Mouse (Mus musculus): ENCODE results near the gene Ankrd28. TPM values are rescaled to one million over a fixed set of nuclear protein-coding genes. Genes with fewer than 3 reads are reported as not detected.

Ankrd28 gene
- total and polyA plus RNA-seq, 2 experiments from 2014 or later = 6.9 to 29.1 TPM

- Histone ChIP-seq H3K9me3 (ENCODE audit: low read length) (no peaks in the 10 kb centered on the region), H3K4me3 (ENCODE audit: low read depth, low read length) (no peak overlapping the region), H3K9ac (no peak overlapping the region), H3K36me3 (ENCODE audit: insufficient read depth) (peaks cover 44% of the 10 kb centered on the region), H3K27me3 (ENCODE audit: insufficient read depth, low read length) (no peaks in the 10 kb centered on the region), H3K4me1 (ENCODE audit: insufficient read depth) (no peaks in the 10 kb centered on the region), H3K4me2 (ENCODE audit: low read depth) (no peak overlapping the region), H3K27ac (ENCODE audit: low read depth, low read length) (no peak overlapping the region)
- WGBS = 95% methylated on average over 5 of the region's 5 CpGs
- TF ChIP-seq CTCF (IDR thresholded peaks at IDR 0.05; ENCODE audit: low read depth) = no peak
- ATAC-seq = no peak
- DNase-seq = no peak
Measured at GRCm38 (mm10) chr14:31717360-31717759, 113.1 kb downstream of the Ankrd28 start.

GRCm38 (mm10) chr14:31715669-31716068, 114.8 kb downstream of the Ankrd28 start:
- H3K4me3 ChIP-seq (ENCODE audit: low read depth, low read length) = no peak overlapping the region
- no peaks in the 10 kb centered on the region for H3K9me3 ChIP-seq (ENCODE audit: low read length)
- H3K27ac ChIP-seq (ENCODE audit: low read depth, low read length) = no peak overlapping the region
- no peaks in the 10 kb centered on the region for H3K27me3 ChIP-seq (ENCODE audit: insufficient read depth, low read length)
- no peak overlapping the region for H3K9ac ChIP-seq
- DNase-seq (no peak), ATAC-seq (no peak)
- H3K36me3 ChIP-seq (ENCODE audit: insufficient read depth) = peaks cover 44% of the 10 kb centered on the region
- H3K4me2 ChIP-seq (ENCODE audit: low read depth) = no peak overlapping the region
- H3K4me1 ChIP-seq (ENCODE audit: insufficient read depth) = no peaks in the 10 kb centered on the region
- no peak for TF ChIP-seq CTCF (IDR thresholded peaks at IDR 0.05; ENCODE audit: low read depth)

DNA sequence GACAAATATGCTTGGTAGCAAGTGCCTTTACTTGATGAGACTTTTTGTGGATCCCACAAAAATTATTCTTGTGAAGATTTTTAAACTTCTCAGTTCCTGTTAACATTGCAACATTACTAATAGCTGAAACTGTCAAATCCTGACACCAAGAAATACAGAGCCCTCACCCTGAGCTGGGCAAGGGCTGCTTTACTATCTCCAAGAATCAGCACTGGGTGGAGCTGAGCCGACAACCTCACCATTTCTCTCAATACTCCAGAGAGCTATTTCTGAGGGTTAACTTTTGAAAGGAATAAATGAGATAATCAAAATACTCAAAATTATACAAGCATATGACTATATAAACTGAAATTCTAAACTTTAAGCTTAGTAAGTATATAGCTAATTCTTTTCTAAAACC, 121.1 kb downstream of the Ankrd28 start:
- Histone ChIP-seq H3K27ac (ENCODE audit: low read depth, low read length) (no peak overlapping the region), H3K27me3 (ENCODE audit: insufficient read depth, low read length) (no peaks in the 10 kb centered on the region), H3K9me3 (ENCODE audit: low read length) (no peaks in the 10 kb centered on the region), H3K4me3 (ENCODE audit: low read depth, low read length) (no peak overlapping the region), H3K4me2 (ENCODE audit: low read depth) (no peak overlapping the region), H3K4me1 (ENCODE audit: insufficient read depth) (no peaks in the 10 kb centered on the region), H3K9ac (no peak overlapping the region), H3K36me3 (ENCODE audit: insufficient read depth) (peaks cover 40% of the 10 kb centered on the region)
- DNase-seq (no peak), ATAC-seq (no peak)
- TF ChIP-seq CTCF (IDR thresholded peaks at IDR 0.05; ENCODE audit: low read depth) = no peak
- WGBS = 93% methylated on average over 1 of the region's 1 CpGs

DNA sequence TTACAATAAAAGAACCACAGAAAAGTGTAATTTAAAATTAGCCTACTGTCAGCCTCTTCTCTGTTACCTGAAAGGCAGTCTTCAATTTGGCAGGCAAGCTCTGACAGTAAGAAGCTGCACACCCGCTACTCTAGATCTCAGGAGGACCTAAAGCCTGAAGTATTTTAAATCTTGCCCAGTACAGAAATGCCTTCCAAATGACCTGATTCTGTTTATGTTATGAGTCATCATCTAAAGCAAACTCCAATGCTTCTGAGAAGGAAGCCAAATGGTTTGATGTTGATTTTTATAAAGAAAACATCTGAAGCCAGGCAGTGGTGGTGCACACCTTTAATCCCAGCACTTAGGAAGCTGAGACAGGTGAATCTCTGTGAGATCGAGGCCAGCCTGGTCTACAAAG, 130.1 kb downstream of the Ankrd28 start:
- Histone ChIP-seq H3K4me1 (ENCODE audit: insufficient read depth) (no peaks in the 10 kb centered on the region), H3K27me3 (ENCODE audit: insufficient read depth, low read length) (no peaks in the 10 kb centered on the region), H3K27ac (ENCODE audit: low read depth, low read length) (no peak overlapping the region), H3K9ac (no peak overlapping the region), H3K4me2 (ENCODE audit: low read depth) (no peak overlapping the region), H3K4me3 (ENCODE audit: low read depth, low read length) (no peak overlapping the region), H3K9me3 (ENCODE audit: low read length) (no peaks in the 10 kb centered on the region), H3K36me3 (ENCODE audit: insufficient read depth) (peaks cover 59% of the 10 kb centered on the region)
- DNase-seq = no peak
- 83% methylated on average over 2 of the region's 2 CpGs for WGBS
- TF ChIP-seq CTCF (IDR thresholded peaks at IDR 0.05; ENCODE audit: low read depth) = no peak
- no peak for ATAC-seq

DNA sequence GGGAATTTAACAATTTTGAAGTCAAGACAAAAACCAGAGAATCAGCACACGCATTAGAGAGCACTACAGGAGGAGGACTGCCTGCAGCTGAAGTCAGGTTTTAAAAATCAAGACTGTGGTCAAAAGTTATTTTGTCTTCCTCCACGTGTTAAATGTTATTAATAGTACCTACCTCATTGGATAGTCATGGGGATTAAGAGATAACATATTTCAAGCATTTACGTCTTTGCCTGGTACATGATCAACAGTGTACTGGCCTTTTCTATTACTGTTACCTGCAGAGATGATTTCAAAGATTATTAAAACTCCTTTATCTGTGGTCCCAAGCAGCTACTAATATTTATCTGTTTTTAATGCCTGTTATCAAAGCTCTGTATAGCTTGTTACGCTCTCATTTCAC, 132.7 kb downstream of the Ankrd28 start:
- ATAC-seq (no peak), DNase-seq (no peak)
- Histone ChIP-seq H3K4me3 (ENCODE audit: low read depth, low read length) (no peak overlapping the region), H3K4me2 (ENCODE audit: low read depth) (no peak overlapping the region), H3K9me3 (ENCODE audit: low read length) (no peaks in the 10 kb centered on the region), H3K4me1 (ENCODE audit: insufficient read depth) (no peaks in the 10 kb centered on the region), H3K27ac (ENCODE audit: low read depth, low read length) (no peak overlapping the region), H3K27me3 (ENCODE audit: insufficient read depth, low read length) (no peaks in the 10 kb centered on the region), H3K36me3 (ENCODE audit: insufficient read depth) (peaks cover 39% of the 10 kb centered on the region), H3K9ac (no peak overlapping the region)
- TF ChIP-seq CTCF (IDR thresholded peaks at IDR 0.05; ENCODE audit: low read depth) = no peak
- WGBS = 92% methylated on average over 4 of the region's 4 CpGs

GRCm38 (mm10) chr14:31697346-31697745, 133.1 kb downstream of the Ankrd28 start:
- no peak overlapping the region for H3K4me3 ChIP-seq (ENCODE audit: low read depth, low read length)
- ATAC-seq = no peak
- no peak overlapping the region for H3K4me2 ChIP-seq (ENCODE audit: low read depth)
- no peak for DNase-seq
- peaks cover 36% of the 10 kb centered on the region for H3K36me3 ChIP-seq (ENCODE audit: insufficient read depth)
- no peak for TF ChIP-seq CTCF (IDR thresholded peaks at IDR 0.05; ENCODE audit: low read depth)
- H3K27me3 ChIP-seq (ENCODE audit: insufficient read depth, low read length) = no peaks in the 10 kb centered on the region
- WGBS = 89% methylated on average over 3 of the region's 3 CpGs
- H3K9ac ChIP-seq = no peak overlapping the region
- H3K27ac ChIP-seq (ENCODE audit: low read depth, low read length) = no peak overlapping the region
- H3K9me3 ChIP-seq (ENCODE audit: low read length) = no peaks in the 10 kb centered on the region
- H3K4me1 ChIP-seq (ENCODE audit: insufficient read depth) = no peaks in the 10 kb centered on the region

DNA sequence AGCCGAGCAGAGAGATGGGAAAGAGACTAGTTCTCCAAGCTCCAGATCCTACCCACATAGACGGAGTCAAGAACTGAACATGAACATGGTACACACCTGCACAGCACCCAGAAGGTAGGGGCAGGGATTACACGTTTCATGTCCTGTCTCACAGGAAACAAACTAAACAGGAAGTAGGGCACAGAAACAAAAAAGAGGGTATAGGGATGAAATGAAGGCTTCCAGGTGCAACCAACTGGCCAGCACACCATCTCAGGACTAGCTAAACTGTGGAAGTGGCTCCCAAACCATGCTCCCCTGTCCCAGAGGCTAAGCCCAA, 133.5 kb downstream of the Ankrd28 start:
- H3K4me1 ChIP-seq (ENCODE audit: insufficient read depth) = no peaks in the 10 kb centered on the region
- H3K9ac ChIP-seq = no peak overlapping the region
- H3K4me2 ChIP-seq (ENCODE audit: low read depth) = no peak overlapping the region
- peaks cover 34% of the 10 kb centered on the region for H3K36me3 ChIP-seq (ENCODE audit: insufficient read depth)
- no peak for DNase-seq
- H3K27ac ChIP-seq (ENCODE audit: low read depth, low read length) = no peak overlapping the region
- no peak for TF ChIP-seq CTCF (IDR thresholded peaks at IDR 0.05; ENCODE audit: low read depth)
- no peaks in the 10 kb centered on the region for H3K9me3 ChIP-seq (ENCODE audit: low read length)
- WGBS = 86% methylated on average over 3 of the region's 3 CpGs
- H3K4me3 ChIP-seq (ENCODE audit: low read depth, low read length) = no peak overlapping the region
- H3K27me3 ChIP-seq (ENCODE audit: insufficient read depth, low read length) = no peaks in the 10 kb centered on the region
- no peak for ATAC-seq
